Mouse (Mus musculus): Measurements from ENCODE around the gene Efcab5.
"Not testable (repeated sequence)": the region's sequence is repeated elsewhere in the genome, so short reads cannot be mapped to it uniquely, and the experiment has no call there.

The Efcab5 gene

GRCm38 (mm10) chr11:77179771-77180170 is 9.0 kb downstream of the Efcab5 start:
- DNase-seq (ENCODE audit: low spot score), result no peak

- DNase-seq (ENCODE audit: low spot score), result no peak
These were observed 14.2 kb downstream of the Efcab5 start for GRCm38 (mm10) chr11:77174531-77174930.

GRCm38 (mm10) chr11:77173731-77174130 is 15.0 kb downstream of the Efcab5 start:
- no peak for DNase-seq (ENCODE audit: low spot score)

DNA sequence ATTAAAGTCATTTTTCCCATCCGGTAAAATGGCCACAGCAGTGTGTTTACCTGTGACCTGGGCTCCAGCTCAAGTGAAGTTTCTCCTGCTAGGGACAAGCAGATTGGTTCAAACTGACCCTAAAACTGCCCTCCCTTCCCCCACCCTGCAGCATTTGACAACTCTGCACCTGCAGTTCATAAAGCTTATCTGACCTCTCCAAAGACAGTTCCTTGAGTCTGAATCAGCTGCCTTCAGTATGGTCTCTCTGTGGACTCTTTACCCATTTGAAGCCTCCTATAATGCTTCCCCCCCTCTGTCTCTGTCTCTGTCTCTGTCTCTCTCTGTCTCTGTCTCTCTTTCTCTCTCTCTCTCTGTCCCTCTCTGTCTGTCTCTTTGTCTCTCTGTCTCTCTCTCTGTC is 28.0 kb downstream of the Efcab5 start:
- DNase-seq (ENCODE audit: low spot score), result no peak

- DNase-seq (ENCODE audit: low spot score), result no peak
These were observed 28.4 kb downstream of the Efcab5 start for GRCm38 (mm10) chr11:77160341-77160740.

DNA sequence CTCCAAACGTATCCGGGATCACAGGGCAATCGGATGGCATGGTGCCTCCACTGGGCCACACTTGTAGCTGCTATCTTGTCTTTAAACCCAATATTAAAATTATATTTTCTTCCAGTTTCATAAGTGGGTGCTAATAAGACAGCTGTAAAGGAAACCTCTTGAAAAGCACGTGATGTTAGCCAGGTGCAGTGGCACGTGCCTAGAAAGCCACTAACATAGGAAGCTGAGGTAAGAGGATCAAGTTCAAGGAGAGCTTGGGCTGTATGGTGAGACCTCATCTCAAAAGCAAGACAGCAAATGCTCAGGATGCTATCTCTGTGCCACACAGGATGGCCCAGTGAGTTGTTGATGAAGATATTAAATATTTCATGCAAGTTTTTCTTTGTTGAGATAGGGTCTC is 34.6 kb downstream of the Efcab5 start:
- no peak for DNase-seq (ENCODE audit: low spot score)

DNA sequence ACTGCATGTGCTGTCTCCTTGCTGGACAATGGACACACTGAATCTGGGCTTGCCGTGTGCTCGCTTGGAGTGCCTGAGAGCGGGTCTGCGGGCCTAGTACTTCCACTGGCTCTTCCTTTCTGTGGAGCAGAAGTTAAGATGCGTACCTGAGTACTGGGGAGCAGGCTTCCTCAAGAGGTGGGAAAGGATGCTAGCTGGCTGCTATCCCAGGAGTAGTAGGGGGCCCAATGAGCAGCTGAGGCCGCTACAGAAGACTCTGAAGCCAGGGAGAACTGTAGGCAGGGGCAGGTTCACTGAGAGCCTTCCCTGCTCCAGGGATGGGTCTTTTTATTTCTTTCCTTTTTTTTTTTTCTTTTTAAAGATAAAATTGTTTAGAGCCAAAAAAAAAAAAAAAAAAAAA is 38.0 kb downstream of the Efcab5 start:
- DNase-seq (ENCODE audit: low spot score), result no peak

DNA sequence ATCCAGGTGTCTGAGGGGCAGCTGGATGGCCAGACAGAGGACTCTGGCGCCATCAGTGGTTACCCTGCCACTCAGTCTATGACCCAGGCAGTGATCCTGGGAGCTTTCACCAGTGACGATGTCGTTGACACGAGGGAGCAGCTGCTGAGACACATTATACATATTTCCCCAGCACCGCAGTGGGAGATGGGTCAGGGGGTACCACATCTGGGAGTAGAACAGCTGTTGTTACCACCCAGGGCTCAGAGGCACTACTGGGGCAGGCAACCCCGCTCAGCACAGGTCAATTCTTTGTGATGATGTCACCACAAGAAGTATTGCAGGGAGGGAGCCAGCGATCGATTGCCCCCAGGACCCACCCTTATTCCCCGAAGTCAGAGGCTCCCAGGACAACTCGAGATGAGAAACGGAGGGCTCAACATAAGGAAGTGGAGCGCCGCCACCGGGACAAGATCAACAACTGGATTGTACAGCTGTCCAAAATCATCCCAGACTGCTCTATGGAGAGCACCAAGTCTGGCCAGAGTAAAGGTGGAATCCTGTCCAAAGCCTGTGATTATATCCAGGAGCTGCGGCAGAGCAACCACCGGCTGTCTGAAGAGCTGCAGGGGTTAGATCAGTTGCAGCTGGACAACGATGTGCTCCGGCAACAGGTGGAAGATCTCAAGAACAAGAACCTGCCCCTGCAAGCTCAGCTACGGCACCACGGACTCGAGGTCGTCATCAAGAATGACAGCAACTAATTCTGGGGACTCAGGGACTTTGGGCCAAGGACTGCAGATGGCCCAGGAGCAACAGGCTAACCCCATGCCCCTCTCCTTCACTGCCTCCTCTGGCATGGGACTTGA is 38.8 kb downstream of the Efcab5 start:
- DNase-seq (ENCODE audit: low spot score), result not testable (repeated sequence)

DNA sequence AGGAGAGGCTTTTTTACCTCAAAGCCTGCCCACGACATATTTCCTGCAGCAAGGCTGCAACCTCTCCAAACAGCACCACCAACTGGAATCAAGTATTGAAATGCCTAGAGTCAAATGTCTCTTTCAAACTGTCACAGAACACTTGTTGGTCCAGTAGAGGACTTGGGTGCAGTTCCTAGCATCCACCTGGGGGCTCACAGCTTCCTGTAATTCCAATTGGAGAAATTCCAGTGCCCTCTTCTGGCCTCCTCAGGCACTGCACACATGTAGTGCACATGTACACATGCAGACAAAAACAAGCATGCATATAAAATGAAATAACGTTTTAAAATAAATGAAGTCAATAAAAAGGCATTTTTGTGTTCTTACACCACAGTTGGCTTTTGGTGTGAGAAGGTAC is 40.0 kb downstream of the Efcab5 start:
- no peak for DNase-seq (ENCODE audit: low spot score)

DNA sequence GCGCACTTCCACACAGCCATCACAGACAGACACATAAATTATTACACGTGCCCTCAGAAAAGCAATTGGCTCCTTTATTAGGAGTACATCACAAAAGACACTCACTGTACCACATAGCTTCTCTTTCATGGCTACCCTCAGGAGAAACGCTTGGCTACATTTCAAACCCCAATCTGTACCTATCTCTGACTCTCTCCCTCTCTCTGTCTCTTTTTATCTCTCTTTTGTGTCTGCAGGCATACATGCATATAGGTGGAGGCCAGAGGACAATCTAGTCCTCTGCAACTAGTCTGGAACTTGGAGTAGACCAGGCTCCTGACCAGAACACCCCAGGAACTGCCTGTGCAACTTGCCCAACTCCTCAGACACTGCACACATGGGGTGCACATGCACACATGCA is 41.0 kb downstream of the Efcab5 start:
- no peak for DNase-seq (ENCODE audit: low spot score)

- DNase-seq (ENCODE audit: low spot score), result no peak
These were observed 43.3 kb downstream of the Efcab5 start for GRCm38 (mm10) chr11:77145423-77145822.

DNA sequence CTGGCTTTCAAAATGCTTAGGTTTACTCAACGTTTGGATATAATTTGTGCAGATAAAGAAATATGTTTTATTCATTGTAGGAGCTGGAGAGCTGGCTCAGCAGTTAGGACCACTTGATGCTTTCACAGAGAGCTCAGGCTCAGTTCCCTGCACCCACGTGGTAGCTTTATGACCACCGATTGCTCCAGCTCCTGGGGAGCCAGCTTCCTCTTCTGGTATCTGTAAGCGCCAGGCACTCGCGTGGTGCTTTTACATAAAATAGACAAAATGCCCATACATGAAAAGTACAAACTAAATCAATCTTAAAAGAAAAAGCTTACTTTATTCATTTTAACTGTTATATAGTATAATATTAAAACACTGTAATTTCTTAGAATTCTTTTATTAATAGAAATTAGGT is 46.8 kb downstream of the Efcab5 start:
- DNase-seq (ENCODE audit: low spot score), result no peak

DNA sequence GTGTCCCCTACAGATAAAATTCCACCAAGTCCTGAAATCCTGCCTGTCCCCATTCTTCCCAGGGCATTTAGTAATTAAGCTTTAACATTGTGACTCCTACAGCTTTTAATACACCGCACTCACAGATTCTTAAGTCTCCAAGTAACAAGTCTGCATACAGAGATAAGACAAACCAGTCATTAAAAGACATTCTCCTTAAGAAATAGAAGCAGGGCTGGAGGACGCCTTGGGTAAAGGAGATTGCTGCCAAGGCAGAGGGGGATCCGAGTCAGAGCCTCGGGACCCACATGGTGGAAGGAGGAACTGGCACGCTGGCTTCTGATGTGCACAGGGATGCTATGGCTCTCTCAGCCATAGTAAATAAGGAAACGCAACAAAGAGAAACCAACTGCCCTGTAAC is 48.8 kb downstream of the Efcab5 start:
- no peak for DNase-seq (ENCODE audit: low spot score)

GRCm38 (mm10) chr11:77133450-77133849 is 55.3 kb downstream of the Efcab5 start:
- DNase-seq (ENCODE audit: low spot score), result no peak

DNA sequence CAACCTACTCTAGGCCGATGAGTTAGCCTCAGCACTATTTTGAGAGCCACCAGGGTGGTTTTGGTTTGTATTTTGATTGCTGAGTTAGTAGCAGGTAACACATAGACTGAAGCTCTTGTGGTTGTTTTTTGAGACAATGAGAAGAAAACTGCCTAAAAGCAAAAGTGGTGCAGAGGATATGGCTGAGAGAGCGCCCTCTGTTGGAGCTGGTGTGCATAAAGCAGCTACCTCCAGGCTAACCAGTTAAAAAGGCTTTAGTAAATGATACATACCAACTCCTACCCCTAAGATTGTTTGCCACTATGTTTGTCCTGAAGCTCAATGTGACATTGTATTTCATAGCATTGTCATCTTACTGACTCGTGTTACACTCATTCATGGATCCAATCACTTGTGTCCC is 56.2 kb downstream of the Efcab5 start:
- no peak for DNase-seq (ENCODE audit: low spot score)

GRCm38 (mm10) chr11:77128562-77128961 is 60.2 kb downstream of the Efcab5 start:
- DNase-seq (ENCODE audit: low spot score), result no peak

DNA sequence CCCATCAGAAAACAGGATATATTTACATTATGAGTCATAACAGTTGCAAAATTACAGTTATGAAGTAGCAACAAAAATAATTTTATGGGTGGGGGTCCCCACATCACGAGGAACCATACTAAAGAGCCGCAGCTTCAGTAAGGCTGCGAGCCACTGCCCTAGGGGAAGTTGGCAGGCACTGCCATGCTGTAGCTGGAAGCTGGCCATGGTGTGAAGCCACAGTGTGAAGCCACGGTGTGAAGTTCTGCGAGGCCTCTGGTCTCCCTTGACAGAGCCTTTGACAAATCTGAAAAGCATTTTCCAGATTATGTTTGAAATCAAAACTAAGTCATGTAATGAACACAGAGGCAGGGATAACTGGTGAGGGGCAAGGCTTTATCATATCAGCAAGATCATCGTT is 77.6 kb downstream of the Efcab5 start:
- DNase-seq (ENCODE audit: low spot score), result no peak

- DNase-seq (ENCODE audit: low spot score), result no peak
These were observed 80.3 kb downstream of the Efcab5 start for GRCm38 (mm10) chr11:77108442-77108841.

DNA sequence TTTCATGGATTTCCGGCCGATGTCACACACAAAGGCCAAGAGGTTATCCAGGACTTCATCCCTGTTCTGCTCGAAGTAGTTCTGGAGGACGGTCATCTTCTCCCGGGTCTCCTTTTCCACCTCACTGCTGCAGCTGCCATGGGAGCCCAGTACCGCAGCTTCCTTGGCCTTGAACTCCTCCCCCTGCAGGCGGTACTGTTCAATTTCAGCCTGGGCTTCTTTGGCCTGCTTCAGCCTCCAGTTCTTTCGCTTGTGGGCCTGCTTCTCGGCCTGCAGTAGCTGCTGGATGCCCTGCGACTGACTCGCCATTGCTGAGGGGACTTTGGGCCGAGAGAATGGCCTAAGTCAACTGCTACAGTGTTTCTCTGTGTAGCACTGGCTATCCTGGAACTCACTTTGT is 80.9 kb downstream of the Efcab5 start:
- DNase-seq (ENCODE audit: low spot score), result not testable (repeated sequence)

DNA sequence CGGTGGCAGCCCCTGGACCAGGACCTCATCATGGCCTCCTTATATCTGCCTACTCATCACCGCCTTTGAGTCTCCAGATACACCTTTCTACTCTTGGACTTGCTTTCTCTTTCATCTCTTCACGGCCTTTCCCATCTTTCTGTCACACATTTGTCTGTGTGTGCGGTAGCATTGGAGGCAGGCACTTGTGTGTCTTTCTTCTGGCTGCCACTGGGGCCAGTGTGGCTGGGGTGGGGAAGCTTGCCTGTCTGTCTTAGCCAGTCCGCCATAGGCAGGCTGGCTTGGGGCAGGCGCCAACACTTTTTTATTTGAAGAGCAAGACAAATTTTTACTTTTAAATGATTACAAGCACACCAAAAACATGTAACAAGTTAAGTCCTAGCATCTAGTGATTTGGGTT is 81.8 kb downstream of the Efcab5 start:
- DNase-seq (ENCODE audit: low spot score), result no peak

GRCm38 (mm10) chr11:77100137-77100937 is 88.4 kb downstream of the Efcab5 start:
- peak; percentile 78 for DNase-seq (ENCODE audit: low spot score)

GRCm38 (mm10) chr11:77098332-77098972 is 90.3 kb downstream of the Efcab5 start:
- no peak for DNase-seq (ENCODE audit: low spot score)

GRCm38 (mm10) chr11:77096991-77097390 is 91.8 kb downstream of the Efcab5 start:
- DNase-seq (ENCODE audit: low spot score), result no peak
